Mouse (Mus musculus) ES-E14 (cell line): ENCODE results near the gene Fam169b. TPM values are rescaled to one million over a fixed set of nuclear protein-coding genes. Genes with fewer than 3 reads are reported as not detected.
"Not testable (repeated sequence)": the region's sequence is repeated elsewhere in the genome, so short reads cannot be mapped to it uniquely, and the experiment has no call there.

ENCODE experiments used
- DNase-seq: peaks from one replicate; pipeline ENCODE4 v3.0.0-alpha.2; 2013; ENCODE audit warnings: low read depth, low spot score
- H3K27ac ChIP-seq: 2 replicates; pipeline ENCODE4 v1.5.1; 2012; ENCODE audit warnings: low read depth, mild to moderate bottlenecking, low read length, moderate library complexity, mixed read lengths; ENCODE audit not compliant: poor library complexity, insufficient read depth, severe bottlenecking
- H3K36me3 ChIP-seq: 2 replicates; pipeline ENCODE4 v1.6.1; 2012; ENCODE audit warnings: mild to moderate bottlenecking, low read length, moderate library complexity, mixed read lengths; ENCODE audit not compliant: control insufficient read depth, poor library complexity, insufficient read depth, severe bottlenecking
- H3K4me1 ChIP-seq, 2 experiments: fragments of 150-350 bp in 1 of 2; sonication (generic) in 1 of 2; 2 replicates each; pipeline ENCODE4 v1.6.1; 2012; ENCODE audit warnings: low read length in 2 of 2, mild to moderate bottlenecking in 1 of 2, mixed read lengths in 1 of 2; ENCODE audit not compliant: control insufficient read depth in 2 of 2, insufficient read depth in 2 of 2, poor library complexity in 1 of 2
- H3K4me3 ChIP-seq, 2 experiments: fragments of 150-350 bp in 1 of 2; sonication (generic) in 1 of 2; 2 replicates each; pipeline ENCODE4 v1.5.1; 2012; ENCODE audit warnings: low read length in 2 of 2, low read depth in 1 of 2, mild to moderate bottlenecking in 1 of 2, mixed read lengths in 1 of 2; ENCODE audit not compliant: insufficient read depth in 1 of 2, poor library complexity in 1 of 2, severe bottlenecking in 1 of 2
- H3K9ac ChIP-seq: 2 replicates; pipeline ENCODE4 v1.6.1; 2012; ENCODE audit warnings: low read depth, mild to moderate bottlenecking, low read length, mixed read lengths; ENCODE audit not compliant: poor library complexity, insufficient read depth, severe bottlenecking
- H3K9me3 ChIP-seq: fragments of 150-350 bp; sonication (generic); 2 replicates; pipeline ENCODE4 v1.6.1; 2012; ENCODE audit warnings: low read depth, mild to moderate bottlenecking, low read length; ENCODE audit not compliant: control insufficient read depth, insufficient read depth
- CHD2 ChIP-seq: IDR thresholded peaks from 2 replicates; pipeline ENCODE4 v1.6.1; 2014; ENCODE audit warnings: mild to moderate bottlenecking, low read depth, low read length, inconsistent platforms
- HCFC1 ChIP-seq: IDR thresholded peaks from 2 replicates; pipeline ENCODE4 v1.6.1; 2012; ENCODE audit warnings: low read length, inconsistent platforms, borderline replicate concordance; ENCODE audit not compliant: insufficient read depth
- MAFK ChIP-seq: IDR thresholded peaks from 2 replicates; pipeline ENCODE4 v1.6.1; 2014; ENCODE audit warnings: mild to moderate bottlenecking, low read depth, low read length, inconsistent platforms; ENCODE audit not compliant: insufficient read depth
- ZC3H11A ChIP-seq: IDR thresholded peaks from 2 replicates; pipeline ENCODE4 v1.6.1; 2012; ENCODE audit warnings: low read depth, mild to moderate bottlenecking, inconsistent platforms, low read length, borderline replicate concordance
- ZNF384 ChIP-seq: IDR thresholded peaks from 2 replicates; pipeline ENCODE4 v1.6.1; 2012; ENCODE audit warnings: low read depth, low read length, inconsistent platforms
- in situ Hi-C, 2 experiments: fragments of 600-800 bp; cut with MboI; formaldehyde crosslinking; loops; one replicate each; pipeline ENCODE4 v1.15.1; 2025; ENCODE audit warnings: low sequenced_read_pairs in 2 of 2, inconsistent platforms in 1 of 2; ENCODE audit not compliant: unreplicated experiment in 2 of 2
- total RNA-seq: library from RNA; depleted of rRNA; stranded (reverse); fragments of 300-350 nt; gene quantifications from 2 replicates; pipeline ENCODE4 v1.2.3, GENCODE M21; 2012

The Fam169b gene
- total RNA-seq, 1 experiment = 5.7 TPM

GRCm38 (mm10) chr7:68272607-68273006, 1.0 kb upstream of the Fam169b start:
- TF ChIP-seq HCFC1 (no peak), ZNF384 (no peak), CHD2 (no peak)
- Histone ChIP-seq H3K4me1 (peaks cover 3 to 10% of the 10 kb centered on the region in 2 experiments; a peak in 2 of 4 replicates), H3K27ac (no peak overlapping the region), H3K9me3 (no peaks in the 10 kb centered on the region), H3K36me3 (no peaks in the 10 kb centered on the region), H3K4me3 (no peak overlapping the region), H3K9ac (no peak overlapping the region)
- no peak for DNase-seq
- in situ Hi-C loops = no loop called here

- TF ChIP-seq ZC3H11A (no peak), HCFC1 (no peak), CHD2 (no peak), MAFK (no peak), ZNF384 (no peak)
- Histone ChIP-seq H3K9ac (no peak overlapping the region), H3K36me3 (no peaks in the 10 kb centered on the region), H3K9me3 (no peaks in the 10 kb centered on the region), H3K4me3 (no peak overlapping the region), H3K27ac (peak overlapping the region; percentile 60; the same call in 1 of the 2 replicates), H3K4me1 (peaks cover 4 to 16% of the 10 kb centered on the region in 2 experiments; a peak in 2 of 4 replicates)
- no peak for DNase-seq
- in situ Hi-C loops = no loop called here
These were observed 579 bp downstream of the Fam169b start for GRCm38 (mm10) chr7:68274218-68274617.

GRCm38 (mm10) chr7:68274951-68275350, 1.3 kb downstream of the Fam169b start:
- no peak overlapping the region for H3K9ac ChIP-seq
- no peaks in the 10 kb centered on the region for H3K9me3 ChIP-seq
- H3K36me3 ChIP-seq = no peaks in the 10 kb centered on the region
- no peak overlapping the region for H3K4me3 ChIP-seq
- TF ChIP-seq ZNF384 (peak; percentile 52; the same call in 1 of the 2 replicates), HCFC1 (no peak), ZC3H11A (no peak), CHD2 (no peak)
- in situ Hi-C loops = no loop called here
- H3K4me1 ChIP-seq = peaks cover 5 to 20% of the 10 kb centered on the region in 2 experiments; a peak in 2 of 4 replicates
- peak overlapping the region; percentile 33; the same call in 1 of the 2 replicates for H3K27ac ChIP-seq
- DNase-seq = no peak

GRCm38 (mm10) chr7:68275445-68275837, 1.8 kb downstream of the Fam169b start:
- H3K4me1 ChIP-seq = peaks cover 5 to 23% of the 10 kb centered on the region in 2 experiments; a peak in 2 of 4 replicates
- H3K27ac ChIP-seq = peak overlapping the region; percentile 34; the same call in 1 of the 2 replicates
- H3K9me3 ChIP-seq, H3K9ac ChIP-seq, in situ Hi-C loops, DNase-seq, H3K36me3 ChIP-seq: not testable (repeated sequence)
- peak; percentile 2; the same call in 1 of the 2 replicates for TF ChIP-seq ZNF384
- H3K4me3 ChIP-seq = peak overlapping the region; percentile 68 to 71

- H3K9me3 ChIP-seq = no peaks in the 10 kb centered on the region
- H3K36me3 ChIP-seq = peaks cover 1% of the 10 kb centered on the region; the same call in 1 of the 2 replicates
- TF ChIP-seq MAFK (no peak), HCFC1 (no peak), ZNF384 (no peak), ZC3H11A (no peak), CHD2 (no peak)
- DNase-seq = peak; percentile 86
- in situ Hi-C loops = no loop called here
- peaks cover 5 to 26% of the 10 kb centered on the region in 2 experiments; a peak in 2 of 4 replicates for H3K4me1 ChIP-seq
- H3K27ac ChIP-seq = peak overlapping the region; percentile 84
- H3K9ac ChIP-seq = peak overlapping the region; percentile 78
- H3K4me3 ChIP-seq = peak overlapping the region; percentile 68 to 71
These were observed 2.4 kb downstream of the Fam169b start for GRCm38 (mm10) chr7:68275838-68276731.
